Mouse (Mus musculus) left cerebral cortex, postnatal 36 days (tissue): ENCODE measurements around the gene Ttll11. TPM values are rescaled to one million over a fixed set of nuclear protein-coding genes. Genes with fewer than 3 reads are reported as not detected.

Source experiments
- DNase-seq, 2 experiments: peaks; one replicate each; pipeline ENCODE4 v3.0.0; 2021 to 2022; ENCODE audit warnings: low spot score in 2 of 2, mixed read lengths in 1 of 2
- intact Hi-C: fragments of 180-260 bp; cut with DNase I; formaldehyde crosslinking; loops from one replicate; pipeline ENCODE4 v1.15.1; 2025
- total RNA-seq, 2 experiments: library from RNA; stranded (reverse); gene quantifications; 2 replicates each; pipeline ENCODE4 v1.2.3; 2021

Ttll11 gene
- total RNA-seq, 2 experiments from 2014 or later = 38.0 to 42.8 TPM

- DNase-seq = no peak
- intact Hi-C loops = no loop called here
Measured at GRCm38 (mm10) chr2:35750533-35751141, 229.1 kb downstream of the Ttll11 start.

GRCm38 (mm10) chr2:35747371-35748035 lies 232.2 kb downstream of the Ttll11 start:
- DNase-seq = no peak
- intact Hi-C loops = no loop called here

GRCm38 (mm10) chr2:35746638-35747037 lies 233.1 kb downstream of the Ttll11 start:
- intact Hi-C loops = no loop called here
- DNase-seq = peak in 1 of 2 experiments; percentile 52

- intact Hi-C loops = no loop called here
- no peak for DNase-seq
Measured at GRCm38 (mm10) chr2:35745876-35746275, 233.8 kb downstream of the Ttll11 start.

GRCm38 (mm10) chr2:35739669-35740254 lies 240.0 kb downstream of the Ttll11 start:
- intact Hi-C loops = no loop called here
- no peak for DNase-seq

GRCm38 (mm10) chr2:35737467-35738027 lies 242.2 kb downstream of the Ttll11 start:
- no peak for DNase-seq
- intact Hi-C loops = no loop called here

GRCm38 (mm10) chr2:35736061-35736460 lies 243.7 kb downstream of the Ttll11 start:
- DNase-seq = no peak
- intact Hi-C loops = no loop called here

- intact Hi-C loops = no loop called here
- DNase-seq = no peak
Measured at GRCm38 (mm10) chr2:35735001-35735400, 244.7 kb downstream of the Ttll11 start.

GRCm38 (mm10) chr2:35731671-35732449 lies 247.9 kb downstream of the Ttll11 start:
- intact Hi-C loops = loop anchor here (5.0 kb wide), 1 partner anchor 70 kb away; no protein-coding TSS in a partner anchor
- no peak for DNase-seq

- no peak for DNase-seq
- intact Hi-C loops = loop anchor here (5.0 to 10.0 kb wide), 2 partner anchors 67 to 175 kb away; partner anchors contain the start of gene Dab2ip
Measured at GRCm38 (mm10) chr2:35729077-35730065, 250.3 kb downstream of the Ttll11 start.

- DNase-seq = no peak
- intact Hi-C loops = loop anchor here (10.0 kb wide), 1 partner anchor 174 kb away; the partner anchor contains the start of gene Dab2ip
Measured at GRCm38 (mm10) chr2:35728633-35729032, 251.1 kb downstream of the Ttll11 start.

GRCm38 (mm10) chr2:35723691-35724090 lies 256.0 kb downstream of the Ttll11 start:
- intact Hi-C loops = loop anchor here (10.0 kb wide), 1 partner anchor 169 kb away; the partner anchor contains the start of gene Dab2ip
- no peak for DNase-seq

- no peak for DNase-seq
- intact Hi-C loops = loop anchor here (10.0 kb wide), 1 partner anchor 168 kb away; the partner anchor contains the start of gene Dab2ip
Measured at GRCm38 (mm10) chr2:35723267-35723666, 256.4 kb downstream of the Ttll11 start.

- intact Hi-C loops = loop anchor here (10.0 kb wide), 1 partner anchor 168 kb away; the partner anchor contains the start of gene Dab2ip
- DNase-seq = no peak
Measured at GRCm38 (mm10) chr2:35722821-35723220, 256.9 kb downstream of the Ttll11 start.

GRCm38 (mm10) chr2:35720956-35721355 lies 258.8 kb downstream of the Ttll11 start:
- DNase-seq = no peak
- intact Hi-C loops = loop anchor here (10.0 kb wide), 1 partner anchor 166 kb away; the partner anchor contains the start of gene Dab2ip

- intact Hi-C loops = loop anchor here (10.0 kb wide), 1 partner anchor 166 kb away; the partner anchor contains the start of gene Dab2ip
- no peak for DNase-seq
Measured at GRCm38 (mm10) chr2:35720550-35720949, 259.2 kb downstream of the Ttll11 start.

- peak in 1 of 2 experiments; percentile 54 for DNase-seq
- intact Hi-C loops = loop anchor here (10.0 kb wide), 1 partner anchor 165 kb away; the partner anchor contains the start of gene Dab2ip
Measured at GRCm38 (mm10) chr2:35720104-35720503, 259.6 kb downstream of the Ttll11 start.
